In the genomic region with DNA sequence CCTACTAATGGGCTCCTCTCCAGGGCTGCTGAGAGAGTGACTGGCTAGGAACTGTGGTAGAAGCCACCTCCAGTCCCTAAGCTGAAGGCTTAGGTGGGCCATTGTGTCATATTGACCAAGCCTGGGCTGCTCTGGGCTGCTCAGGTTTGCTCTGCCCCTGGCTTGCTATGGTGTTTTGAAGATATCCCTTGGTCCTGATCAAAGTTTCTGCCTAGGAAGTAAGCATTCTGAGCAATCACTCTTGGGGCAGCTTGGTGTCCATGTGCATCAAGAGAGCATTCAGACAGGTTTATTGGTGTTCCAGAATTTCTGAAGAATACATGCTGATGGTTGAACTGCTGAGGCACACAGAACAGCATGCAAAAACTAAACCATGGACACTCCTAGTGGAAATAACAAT, we compare ENCODE assay signal across 19 mouse cellular contexts.
"Had no signal": no experiment of that assay in that cellular context is flagged by ENCODE, and none has a peak within 500 bp of the region (broad histone marks: within the 10 kb centered on the region; RNA-seq: fewer than 3 reads in every experiment).

No protein-coding gene starts in this region.

- H3K9me3 ChIP-seq: heart, embryonic 12.5 days; heart, embryonic 13.5 days; heart, embryonic 15.5 days; hindbrain, embryonic 10.5 days; hindbrain, embryonic 12.5 days; hindbrain, embryonic 13.5 days; hindbrain, embryonic 15.5 days; intestine, embryonic 15.5 days; kidney, embryonic 15.5 days had no signal

- H3K4me2 ChIP-seq: heart, embryonic 15.5 days; hindbrain, embryonic 12.5 days; hindbrain, embryonic 14.5 days; hindbrain, embryonic 15.5 days; intestine, embryonic 15.5 days; kidney, embryonic 15.5 days had no signal

- H3K27ac ChIP-seq: heart, embryonic 13.5 days; heart, embryonic 15.5 days; hindbrain, embryonic 12.5 days; hindbrain, embryonic 15.5 days; hindbrain, postnatal 0 days; intestine, embryonic 15.5 days; kidney, embryonic 15.5 days; kidney, postnatal 0 days; layer of hippocampus, adult 2 months; left cerebral cortex, adult 2 months had no signal

- H3K4me3 ChIP-seq: heart, embryonic 12.5 days; heart, embryonic 13.5 days; heart, embryonic 15.5 days; hindbrain, embryonic 10.5 days; hindbrain, embryonic 12.5 days; hindbrain, embryonic 13.5 days; hindbrain, embryonic 15.5 days; intestine, embryonic 15.5 days; kidney, embryonic 15.5 days; layer of hippocampus, adult 2 months; left cerebral cortex, adult 2 months had no signal

- ATAC-seq: hindbrain, postnatal 0 days; intestine, embryonic 15.5 days; intestine, embryonic 16.5 days; intestine, postnatal 0 days had no signal

- H3K9ac ChIP-seq: heart, embryonic 12.5 days; heart, embryonic 15.5 days; hindbrain, embryonic 15.5 days; intestine, embryonic 15.5 days; kidney, embryonic 15.5 days had no signal

- H3K36me3 ChIP-seq: heart, embryonic 12.5 days; heart, embryonic 13.5 days; heart, embryonic 15.5 days; hindbrain, embryonic 10.5 days; hindbrain, embryonic 12.5 days; hindbrain, embryonic 13.5 days; hindbrain, embryonic 15.5 days; intestine, embryonic 15.5 days; kidney, embryonic 15.5 days had no signal

- DNase-seq: kidney, adult 11 months; kidney, adult 18-20 months; layer of hippocampus, adult 9-11 months had no signal
